Mouse (Mus musculus): Measurements from ENCODE around the gene Gpcpd1.

- no peak for TF ChIP-seq GATA1 (IDR thresholded peaks at IDR 0.05; ENCODE audit: low read length)
- no peak for TF ChIP-seq TAL1 (IDR thresholded peaks at IDR 0.05; ENCODE audit: low read length)
Observed at GRCm38 (mm10) chr2:132599127-132599526, 11.6 kb upstream of the Gpcpd1 start.

Data from erythroblast, embryonic 14.5 days (primary cell).